Mouse (Mus musculus) stomach, postnatal 0 days (tissue): ENCODE measurements around the gene Rasa2.

Experiments used
- CTCF ChIP-seq: IDR thresholded peaks from 2 replicates; pipeline ENCODE4 v1.5.1; 2016; ENCODE audit warnings: antibody characterized with exemption, low read depth, mild to moderate bottlenecking, moderate library complexity
- EP300 ChIP-seq: optimal IDR thresholded peaks from 2 replicates; pipeline ENCODE3; 2016; ENCODE audit warnings: antibody characterized with exemption

- TF ChIP-seq CTCF (no peak), EP300 (no peak)
These were observed 2.4 kb upstream of the Rasa2 start for GRCm38 (mm10) chr9:96633771-96634170.
